Mouse (Mus musculus) erythroblast, embryonic 14.5 days (primary cell): ENCODE results near the gene Fstl1.

ENCODE experiments used
- GATA1 ChIP-seq: IDR thresholded peaks from 2 replicates; pipeline ENCODE4 v1.6.1; 2012; ENCODE audit warnings: low read length, inconsistent platforms, mixed read lengths
- TAL1 ChIP-seq: IDR thresholded peaks from 3 replicates; pipeline ENCODE4 v1.6.1; 2012; ENCODE audit warnings: low read length, inconsistent platforms, mixed read lengths

GRCm38 (mm10) chr16:37854593-37854992 lies 77.9 kb downstream of the Fstl1 start:
- TF ChIP-seq GATA1 = no peak
- TF ChIP-seq TAL1 = no peak
